Mouse (Mus musculus): ENCODE measurements around the gene Cep85l.

DNA sequence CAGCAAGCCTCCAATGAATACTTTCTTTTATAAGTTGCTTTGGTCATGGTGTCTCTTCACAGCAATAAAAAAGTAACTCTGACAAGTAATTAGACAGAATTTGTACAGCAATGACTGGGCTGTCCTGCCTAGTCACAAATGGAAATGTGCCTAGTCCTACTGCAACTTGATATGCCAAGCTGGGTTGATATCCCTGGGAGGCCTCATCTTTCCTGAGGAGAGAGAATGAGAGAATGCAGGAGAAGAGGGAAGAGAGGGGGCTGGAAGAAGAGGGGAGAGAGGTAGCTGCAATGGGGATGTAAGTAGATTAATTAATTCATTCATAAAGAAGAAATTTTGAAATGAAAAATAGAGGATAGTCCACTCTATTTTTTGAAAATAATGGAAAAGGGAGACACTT is 56.4 kb downstream of the Cep85l start:
- TF ChIP-seq CTCF (IDR thresholded peaks at IDR 0.05; ENCODE audit: low read depth, low read length) (no peak), POLR2A (IDR thresholded peaks at IDR 0.05; ENCODE audit: extremely low read depth, insufficient read depth, low read length) (no peak)

All from liver, adult 2 months (tissue).